Mouse (Mus musculus) c-Kit-negative CD71-positive TER-119-positive erythroid progenitor cells, embryonic 14.5 days (primary cell): ENCODE results near the gene Mrpl41.

ENCODE experiments used
- DNase-seq: peaks from one replicate; pipeline ENCODE4 v3.0.0-alpha.2; 2013; ENCODE audit warnings: low read depth, low spot score

Gene Mrpl41

GRCm38 (mm10) chr2:24935057-24935796 is 39.7 kb downstream of the Mrpl41 start, which contains the start of gene Arrdc1:
Gene Arrdc1, minus strand, starts transcription at chr2:24935252.
- peak; percentile 85 for DNase-seq

- DNase-seq, result no peak
Observed at GRCm38 (mm10) chr2:24934441-24934963, 40.4 kb downstream of the Mrpl41 start.

- DNase-seq, result no peak
Observed at GRCm38 (mm10) chr2:24929593-24929992, 45.3 kb downstream of the Mrpl41 start.

GRCm38 (mm10) chr2:24929119-24929518 is 45.8 kb downstream of the Mrpl41 start:
- no peak for DNase-seq

- no peak for DNase-seq
Observed at GRCm38 (mm10) chr2:24927810-24928479, 47.0 kb downstream of the Mrpl41 start.

GRCm38 (mm10) chr2:24926965-24927358 is 47.9 kb downstream of the Mrpl41 start:
- no peak for DNase-seq

- no peak for DNase-seq
Observed at GRCm38 (mm10) chr2:24926345-24926964, 48.4 kb downstream of the Mrpl41 start.

- no peak for DNase-seq
Observed at GRCm38 (mm10) chr2:24925284-24925683, 49.6 kb downstream of the Mrpl41 start.
